Mouse (Mus musculus) stomach, postnatal 0 days (tissue): ENCODE measurements around the gene Mydgf. TPM values are rescaled to one million over a fixed set of nuclear protein-coding genes. Genes with fewer than 3 reads are reported as not detected.

ENCODE experiments used
- ATAC-seq: fragments of 200-750 bp; cut with Nextera tagmentation; 2 replicates; pipeline ENCODE4 v1.8.0; 2017; ENCODE audit not compliant: low FRiP score, low TSS enrichment
- DNase-seq: peaks from one replicate; pipeline ENCODE4 v3.0.0-alpha.2; 2016; ENCODE audit warnings: low spot score
- H3K27ac ChIP-seq: fragments of 300-500 bp; sonication (generic); replicated peaks from 2 replicates; pipeline ENCODE4 v1.5.1; 2014; ENCODE audit warnings: mild to moderate bottlenecking, control low read depth
- H3K27me3 ChIP-seq: fragments of 300-500 bp; sonication (generic); 2 replicates; pipeline ENCODE4 v1.6.1; 2014; ENCODE audit warnings: low read length; ENCODE audit not compliant: control insufficient read depth, insufficient read depth
- H3K36me3 ChIP-seq: fragments of 300-500 bp; sonication (generic); 2 replicates; pipeline ENCODE4 v1.6.1; 2014; ENCODE audit warnings: low read length, mixed read lengths; ENCODE audit not compliant: control insufficient read depth, insufficient read depth
- H3K4me1 ChIP-seq: fragments of 300-500 bp; sonication (generic); replicated peaks from 2 replicates; pipeline ENCODE4 v1.6.1; 2014; ENCODE audit warnings: antibody characterized with exemption; ENCODE audit not compliant: control insufficient read depth, insufficient read depth
- H3K4me2 ChIP-seq: fragments of 300-500 bp; sonication (generic); replicated peaks from 2 replicates; pipeline ENCODE4 v1.6.1; 2014; ENCODE audit warnings: low read depth, mild to moderate bottlenecking, control low read depth, moderate library complexity
- H3K4me3 ChIP-seq: fragments of 300-500 bp; sonication (generic); 2 replicates; pipeline ENCODE4 v1.5.1; 2014; ENCODE audit warnings: low read depth, low read length, control low read depth
- H3K9ac ChIP-seq: fragments of 300-500 bp; sonication (generic); 2 replicates; pipeline ENCODE4 v1.6.1; 2014; ENCODE audit warnings: mild to moderate bottlenecking, low read length, control low read depth, mixed read lengths
- H3K9me3 ChIP-seq: fragments of 300-500 bp; sonication (generic); 2 replicates; pipeline ENCODE4 v1.6.1; 2016; ENCODE audit warnings: low read length; ENCODE audit not compliant: control insufficient read depth
- CTCF ChIP-seq: IDR thresholded peaks from 2 replicates; pipeline ENCODE4 v1.5.1; 2016; ENCODE audit warnings: antibody characterized with exemption, low read depth, mild to moderate bottlenecking, moderate library complexity
- EP300 ChIP-seq: optimal IDR thresholded peaks from 2 replicates; pipeline ENCODE3; 2016; ENCODE audit warnings: antibody characterized with exemption
- WGBS: fragments of 180-500 bp; shearing (Covaris S2); extraction: QIAGEN DNeasy Blood & Tissue Kit; methylation state at CpG from one replicate; pipeline ENCODE4 v1.1.7; 2014; 5-methylcytosine and 5-hydroxymethylcytosine counted together
- polyA plus RNA-seq: library from polyadenylated mRNA; unstranded; fragments of >200 nt; fragmentation: Nextera tagmentation; extraction: Ambion mirVana; gene quantifications from 2 replicates; pipeline ENCODE4 v1.2.1, GENCODE M21; 2015

Mydgf gene
- polyA plus RNA-seq, 1 experiment from 2014 or later = 83.0 TPM

GRCm38 (mm10) chr17:56219251-56219650, 35.5 kb upstream of the Mydgf start:
- peak overlapping the region; percentile 91 for H3K9ac ChIP-seq
- H3K27ac ChIP-seq = peak overlapping the region; percentile 96
- H3K27me3 ChIP-seq = no peaks in the 10 kb centered on the region
- H3K9me3 ChIP-seq = no peaks in the 10 kb centered on the region
- H3K36me3 ChIP-seq = no peaks in the 10 kb centered on the region
- H3K4me3 ChIP-seq = peak overlapping the region; percentile 75
- no peak for ATAC-seq
- peak overlapping the region; percentile 83 for H3K4me2 ChIP-seq
- 29% methylated on average over 12 of the region's 12 CpGs for WGBS
- DNase-seq = no peak
- TF ChIP-seq EP300 (peak; percentile 11), CTCF (no peak)
- peaks cover 8% of the 10 kb centered on the region; the same call in 1 of the 2 replicates for H3K4me1 ChIP-seq

DNA sequence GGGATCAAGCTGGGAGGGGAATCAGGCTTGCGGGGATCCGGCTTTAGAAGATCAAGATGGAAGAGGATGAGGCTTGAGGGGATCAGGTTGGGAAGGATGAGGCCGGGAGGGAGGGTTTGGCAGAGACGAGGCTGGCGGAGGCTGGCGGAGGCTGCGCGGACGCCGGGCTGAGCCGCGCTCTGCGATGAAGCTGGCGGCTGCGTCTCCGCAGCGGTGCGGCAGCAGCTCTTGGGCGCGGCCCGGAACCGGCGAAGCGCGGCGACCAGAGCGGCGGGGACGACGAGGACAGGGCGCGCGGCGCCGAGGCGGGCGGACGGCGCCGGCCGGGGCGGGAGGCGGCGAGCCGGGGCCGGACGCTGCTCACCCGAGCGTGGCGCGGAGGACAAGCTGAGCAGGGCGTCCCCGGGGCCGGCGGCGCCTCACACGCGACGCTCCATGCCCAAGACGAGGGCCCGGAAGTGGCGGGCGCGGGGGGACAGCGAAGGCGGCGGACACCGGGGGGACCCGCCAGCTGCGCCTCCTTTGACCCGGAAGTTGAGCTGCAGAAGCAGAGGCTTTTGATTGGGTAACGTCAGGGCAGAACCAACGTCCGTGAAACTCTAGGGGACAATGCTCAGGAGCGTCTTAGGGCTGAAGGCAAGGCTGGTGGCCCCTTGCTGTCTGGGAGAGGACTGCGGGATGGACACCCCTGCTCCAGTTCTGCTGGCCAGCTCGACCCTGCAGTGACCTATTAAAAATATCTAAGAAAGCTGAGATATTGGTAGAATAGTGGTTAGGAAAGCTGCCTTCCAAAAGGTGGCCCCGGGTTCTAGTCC, 34.9 kb upstream of the Mydgf start, which contains the start of gene Dpp9:
Gene Dpp9, minus strand, starts transcription at position 529 of the 815 bp plus-strand sequence.
- Histone ChIP-seq H3K4me3 (peak within 1 kb of the TSS; percentile 75), H3K4me2 (peak within 1 kb of the TSS; percentile 83), H3K27ac (peak within 1 kb of the TSS; percentile 96), H3K27me3 (no peaks in the 10 kb centered on the region), H3K9ac (peak within 1 kb of the TSS; percentile 91), H3K36me3 (no peaks in the 10 kb centered on the region), H3K4me1 (peaks cover 8% of the 10 kb centered on the region; the same call in 1 of the 2 replicates), H3K9me3 (no peaks in the 10 kb centered on the region)
- DNase-seq (peak; percentile 87), ATAC-seq (peak; percentile 98)
- no peak for TF ChIP-seq EP300
- TF ChIP-seq CTCF = peak; percentile 58
- under 1% methylated on average over 70 of the region's 78 CpGs for WGBS

- Histone ChIP-seq H3K9ac (peak overlapping the region; percentile 91), H3K27ac (no peak overlapping the region), H3K4me3 (peak overlapping the region; percentile 75), H3K27me3 (no peaks in the 10 kb centered on the region), H3K4me2 (peak overlapping the region; percentile 83), H3K4me1 (peaks cover 8% of the 10 kb centered on the region; the same call in 1 of the 2 replicates), H3K36me3 (no peaks in the 10 kb centered on the region), H3K9me3 (no peaks in the 10 kb centered on the region)
- 67% methylated on average over 13 of the region's 13 CpGs for WGBS
- DNase-seq (no peak), ATAC-seq (no peak)
- TF ChIP-seq EP300 (no peak), CTCF (no peak)
Observed at GRCm38 (mm10) chr17:56217670-56218069, 34.0 kb upstream of the Mydgf start.

- no peak overlapping the region for H3K4me3 ChIP-seq
- no peak overlapping the region for H3K4me2 ChIP-seq
- H3K4me1 ChIP-seq = peaks cover 8% of the 10 kb centered on the region; the same call in 1 of the 2 replicates
- ATAC-seq = no peak
- no peak for TF ChIP-seq CTCF
- no peaks in the 10 kb centered on the region for H3K27me3 ChIP-seq
- H3K27ac ChIP-seq = no peak overlapping the region
- no peak overlapping the region for H3K9ac ChIP-seq
- peaks cover 18% of the 10 kb centered on the region for H3K36me3 ChIP-seq
- no peaks in the 10 kb centered on the region for H3K9me3 ChIP-seq
- DNase-seq = no peak
- 77% methylated on average over 1 of the region's 1 CpGs for whole genome bisulfite sequencing
Observed at GRCm38 (mm10) chr17:56214229-56214628, 30.5 kb upstream of the Mydgf start.

GRCm38 (mm10) chr17:56212676-56213075, 29.0 kb upstream of the Mydgf start:
- DNase-seq (peak; percentile 64), ATAC-seq (peak; percentile 66)
- H3K27ac ChIP-seq = no peak overlapping the region
- H3K36me3 ChIP-seq = peaks cover 22% of the 10 kb centered on the region
- no peak for TF ChIP-seq EP300
- TF ChIP-seq CTCF = 0 out of 2 replicates have a peak, but pooled peaks have one; percentile 11
- 28% methylated on average over 6 of the region's 6 CpGs for WGBS
- H3K4me2 ChIP-seq = no peak overlapping the region
- no peaks in the 10 kb centered on the region for H3K27me3 ChIP-seq
- H3K9ac ChIP-seq = peak overlapping the region; percentile 27; the same call in 1 of the 2 replicates
- peaks cover 4% of the 10 kb centered on the region; the same call in 1 of the 2 replicates for H3K4me1 ChIP-seq
- H3K9me3 ChIP-seq = no peaks in the 10 kb centered on the region
- no peak overlapping the region for H3K4me3 ChIP-seq

- H3K27me3 ChIP-seq = no peaks in the 10 kb centered on the region
- H3K4me1 ChIP-seq = no peaks in the 10 kb centered on the region
- TF ChIP-seq EP300 = no peak
- H3K9me3 ChIP-seq = no peaks in the 10 kb centered on the region
- 77% methylated on average over 2 of the region's 2 CpGs for WGBS
- ATAC-seq (no peak), DNase-seq (no peak)
- H3K27ac ChIP-seq = no peak overlapping the region
- peaks cover 22% of the 10 kb centered on the region for H3K36me3 ChIP-seq
- no peak overlapping the region for H3K9ac ChIP-seq
- H3K4me3 ChIP-seq = no peak overlapping the region
- H3K4me2 ChIP-seq = no peak overlapping the region
Observed at GRCm38 (mm10) chr17:56211090-56211489, 27.4 kb upstream of the Mydgf start.
